Mouse (Mus musculus) heart, adult 2 months (tissue): ENCODE measurements at regions not wholly inside any gene's neighbourhood (a gene's known extent, or its start where the extent isn't known, plus 50 kb on each side); places are given as distances from the start of the nearest gene placed in this dataset.

ENCODE experiments used
- DNase-seq, 2 experiments: peaks; one replicate each; pipeline ENCODE4 v3.0.0; 2021
- H3K27ac ChIP-seq: fragments of 200-600 bp; 2 replicates; pipeline ENCODE4 v1.8.1; 2022
- H3K27me3 ChIP-seq: fragments of 200-500 bp; 2 replicates; pipeline ENCODE4 v1.6.1; 2012; ENCODE audit warnings: mild to moderate bottlenecking, low read length, inconsistent platforms, mixed read lengths; ENCODE audit not compliant: control insufficient read depth, insufficient read depth
- H3K36me3 ChIP-seq: fragments of 200-500 bp; 2 replicates; pipeline ENCODE4 v1.6.1; 2012; ENCODE audit warnings: low read length, inconsistent platforms; ENCODE audit not compliant: control insufficient read depth, insufficient read depth
- H3K4me1 ChIP-seq: fragments of 200-500 bp; 2 replicates; pipeline ENCODE4 v1.6.1; 2011; ENCODE audit warnings: low read length; ENCODE audit not compliant: control insufficient read depth, insufficient read depth
- H3K4me3 ChIP-seq: fragments of 200-600 bp; 2 replicates; pipeline ENCODE4 v1.8.1; 2022
- H3K79me2 ChIP-seq: fragments of 200-500 bp; replicated peaks from 2 replicates; pipeline ENCODE4 v1.6.1; 2012; ENCODE audit warnings: mild to moderate bottlenecking, inconsistent platforms, low read length, moderate library complexity, mixed read lengths; ENCODE audit not compliant: control insufficient read depth, insufficient read depth
- H3K9ac ChIP-seq: fragments of 200-500 bp; 2 replicates; pipeline ENCODE4 v1.6.1; 2012; ENCODE audit warnings: low read depth, mild to moderate bottlenecking, control low read depth, inconsistent platforms, low read length, mixed read lengths
- CTCF ChIP-seq: fragments of 200-600 bp; IDR thresholded peaks from 2 replicates; pipeline ENCODE4 v1.8.1; 2022; ENCODE audit warnings: antibody characterized with exemption, mild to moderate bottlenecking, moderate library complexity
- EP300 ChIP-seq: fragments of 200-500 bp; IDR thresholded peaks from 2 replicates; pipeline ENCODE4 v1.6.1; 2011; ENCODE audit warnings: low read depth, low read length, control low read depth; ENCODE audit not compliant: insufficient read depth
- POLR2A ChIP-seq: fragments of 200-500 bp; IDR thresholded peaks from 2 replicates; pipeline ENCODE4 v1.6.1; 2011; ENCODE audit warnings: mild to moderate bottlenecking, low read depth, low read length, control low read depth; ENCODE audit not compliant: insufficient read depth
- WGBS: fragments of 180-500 bp; shearing (Covaris S2); methylation state at CpG from one replicate; pipeline ENCODE4 v1.1.7; 2018; 5-methylcytosine and 5-hydroxymethylcytosine counted together
- intact Hi-C: fragments of 180-260 bp; cut with DNase I; formaldehyde crosslinking; loops from one replicate; pipeline ENCODE4 v1.15.1; 2025

- peaks cover 2% of the 10 kb centered on the region for H3K36me3 ChIP-seq
- no peaks in the 10 kb centered on the region for H3K79me2 ChIP-seq
- H3K9ac ChIP-seq = no peak overlapping the region
- WGBS = 90% methylated on average over 5 of the region's 5 CpGs
- DNase-seq = no peak
- peaks cover 2% of the 10 kb centered on the region for H3K4me1 ChIP-seq
- no peak overlapping the region for H3K4me3 ChIP-seq
- TF ChIP-seq CTCF (no peak), EP300 (no peak)
- intact Hi-C loops = no loop called here
- H3K27me3 ChIP-seq = no peaks in the 10 kb centered on the region
- no peak overlapping the region for H3K27ac ChIP-seq
Observed at GRCm38 (mm10) chr5:72245382-72245781, 77.4 kb upstream of the Commd8 start.

GRCm38 (mm10) chr5:72244134-72244533, 76.1 kb upstream of the Commd8 start:
- intact Hi-C loops = no loop called here
- 48% methylated on average over 3 of the region's 3 CpGs for WGBS
- peak; percentile 67 to 73 for DNase-seq
- no peak overlapping the region for H3K27ac ChIP-seq
- H3K36me3 ChIP-seq = peaks cover 2% of the 10 kb centered on the region
- H3K9ac ChIP-seq = no peak overlapping the region
- peaks cover 2% of the 10 kb centered on the region for H3K4me1 ChIP-seq
- TF ChIP-seq CTCF (peak; percentile 20), EP300 (no peak)
- H3K79me2 ChIP-seq = no peaks in the 10 kb centered on the region
- no peaks in the 10 kb centered on the region for H3K27me3 ChIP-seq
- no peak overlapping the region for H3K4me3 ChIP-seq

GRCm38 (mm10) chr5:72242981-72243380, 75.0 kb upstream of the Commd8 start:
- TF ChIP-seq EP300 = no peak
- TF ChIP-seq CTCF = no peak
- TF ChIP-seq POLR2A = no peak
- peaks cover 2% of the 10 kb centered on the region for H3K4me1 ChIP-seq
- no peak for DNase-seq
- no peaks in the 10 kb centered on the region for H3K27me3 ChIP-seq
- H3K27ac ChIP-seq = no peak overlapping the region
- H3K9ac ChIP-seq = no peak overlapping the region
- WGBS = 50% methylated on average over 3 of the region's 3 CpGs
- intact Hi-C loops = no loop called here
- peaks cover 2% of the 10 kb centered on the region for H3K36me3 ChIP-seq
- no peaks in the 10 kb centered on the region for H3K79me2 ChIP-seq
- H3K4me3 ChIP-seq = no peak overlapping the region

GRCm38 (mm10) chr5:72241451-72241850, 73.5 kb upstream of the Commd8 start:
- intact Hi-C loops = no loop called here
- Histone ChIP-seq H3K27me3 (no peaks in the 10 kb centered on the region), H3K79me2 (no peaks in the 10 kb centered on the region), H3K4me3 (no peak overlapping the region), H3K4me1 (peaks cover 2% of the 10 kb centered on the region), H3K36me3 (peaks cover 2% of the 10 kb centered on the region), H3K9ac (no peak overlapping the region), H3K27ac (no peak overlapping the region)
- DNase-seq = no peak
- WGBS = 95% methylated on average over 3 of the region's 3 CpGs
- TF ChIP-seq CTCF = no peak
- TF ChIP-seq POLR2A = no peak
- no peak for TF ChIP-seq EP300

- H3K9ac ChIP-seq = no peak overlapping the region
- no peak for DNase-seq
- no peaks in the 10 kb centered on the region for H3K27me3 ChIP-seq
- peaks cover 2% of the 10 kb centered on the region for H3K4me1 ChIP-seq
- TF ChIP-seq EP300 (no peak), CTCF (no peak), POLR2A (no peak)
- intact Hi-C loops = no loop called here
- H3K27ac ChIP-seq = no peak overlapping the region
- no peak overlapping the region for H3K4me3 ChIP-seq
- peaks cover 2% of the 10 kb centered on the region for H3K36me3 ChIP-seq
- 80% methylated on average over 7 of the region's 7 CpGs for WGBS
- H3K79me2 ChIP-seq = no peaks in the 10 kb centered on the region
Observed at GRCm38 (mm10) chr5:72240271-72240670, 72.3 kb upstream of the Commd8 start.

- Histone ChIP-seq H3K9ac (no peak overlapping the region), H3K79me2 (no peaks in the 10 kb centered on the region), H3K4me3 (no peak overlapping the region)
Observed at GRCm38 (mm10) chr5:72227002-72227401, 59.0 kb upstream of the Commd8 start.

More at GRCm38 (mm10) chr5:72227002-72227401, 59.0 kb upstream of the Commd8 start:
- no peaks in the 10 kb centered on the region for H3K27me3 ChIP-seq
- intact Hi-C loops = loop anchor here (5.0 kb wide), 1 partner anchor 40 kb away; no protein-coding TSS in a partner anchor
- DNase-seq = no peak
- 94% methylated on average over 5 of the region's 5 CpGs for WGBS
- TF ChIP-seq CTCF = no peak
- no peak for TF ChIP-seq POLR2A
- no peak for TF ChIP-seq EP300
- peaks cover 16% of the 10 kb centered on the region for H3K36me3 ChIP-seq
- peaks cover 3% of the 10 kb centered on the region for H3K4me1 ChIP-seq
- H3K27ac ChIP-seq = no peak overlapping the region
